Mouse (Mus musculus): ENCODE data around the gene Wdr86. TPM values are rescaled to one million over a fixed set of nuclear protein-coding genes. Genes with fewer than 3 reads are reported as not detected.
"Not testable (repeated sequence)": the region's sequence is repeated elsewhere in the genome, so short reads cannot be mapped to it uniquely, and the experiment has no call there.

Gene Wdr86
- total and polyA plus RNA-seq, 3 experiments: 0.44 TPM; not detected in 2

GRCm38 (mm10) chr5:24701271-24701670 lies 29.3 kb downstream of the Wdr86 start:
- H3K4me3 ChIP-seq (ENCODE audit: low read depth, low read length): no peak overlapping the region
- no peak for ATAC-seq (ENCODE audit: extremely low read depth, insufficient number of reproducible peaks, low FRiP score, poor library complexity, severe bottlenecking)
- H3K36me3 ChIP-seq (replicated peaks): peaks cover 95% of the 10 kb centered on the region
- H3K4me1 ChIP-seq (ENCODE audit: insufficient read depth, low read depth, low read length): no peaks in the 10 kb centered on the region
- TF ChIP-seq TAL1 (conservative IDR thresholded peaks at IDR 0.05; ENCODE audit: low read depth, low read length) (no peak), GATA2 (IDR thresholded peaks at IDR 0.05; ENCODE audit: borderline replicate concordance, low read depth, low read length) (no peak), GATA1 (IDR thresholded peaks at IDR 0.05; ENCODE audit: borderline replicate concordance, low read length) (no peak), POLR2AphosphoS5 (IDR thresholded peaks at IDR 0.05; ENCODE audit: insufficient replicate concordance, low read depth, low read length) (no peak), CTCF (IDR thresholded peaks at IDR 0.05; ENCODE audit: low read depth, low read length) (no peak)
- H3K27me3 ChIP-seq (ENCODE audit: insufficient read depth, low read length): no peaks in the 10 kb centered on the region
- DNase-seq (ENCODE audit: low spot score): no peak
- H3K9me3 ChIP-seq (replicated peaks): no peaks in the 10 kb centered on the region

- H3K36me3 ChIP-seq (replicated peaks): peaks cover 96% of the 10 kb centered on the region
- ATAC-seq (ENCODE audit: extremely low read depth, insufficient number of reproducible peaks, low FRiP score, poor library complexity, severe bottlenecking): no peak
- DNase-seq (ENCODE audit: low spot score): no peak
- H3K4me3 ChIP-seq (ENCODE audit: low read depth, low read length): no peak overlapping the region
- H3K9me3 ChIP-seq (replicated peaks): no peaks in the 10 kb centered on the region
- no peaks in the 10 kb centered on the region for H3K27me3 ChIP-seq (ENCODE audit: insufficient read depth, low read length)
- TF ChIP-seq CTCF (IDR thresholded peaks at IDR 0.05; ENCODE audit: low read depth, low read length) (no peak), GATA1 (IDR thresholded peaks at IDR 0.05; ENCODE audit: borderline replicate concordance, low read length) (no peak), GATA2 (IDR thresholded peaks at IDR 0.05; ENCODE audit: borderline replicate concordance, low read depth, low read length) (no peak), TAL1 (conservative IDR thresholded peaks at IDR 0.05; ENCODE audit: low read depth, low read length) (no peak), POLR2AphosphoS5 (IDR thresholded peaks at IDR 0.05; ENCODE audit: insufficient replicate concordance, low read depth, low read length) (no peak)
- H3K4me1 ChIP-seq (ENCODE audit: insufficient read depth, low read depth, low read length): no peaks in the 10 kb centered on the region
Measured at GRCm38 (mm10) chr5:24696704-24697103, 33.8 kb downstream of the Wdr86 start.

GRCm38 (mm10) chr5:24687696-24688095 lies 42.8 kb downstream of the Wdr86 start:
- peak; percentile 81 for DNase-seq (ENCODE audit: low spot score)
- Histone ChIP-seq H3K27me3 (ENCODE audit: insufficient read depth, low read length) (no peaks in the 10 kb centered on the region), H3K4me3 (ENCODE audit: low read depth, low read length) (peak overlapping the region; percentile 27; the same call in 1 of the 2 replicates), H3K36me3 (replicated peaks) (peaks cover 42% of the 10 kb centered on the region), H3K4me1 (ENCODE audit: insufficient read depth, low read depth, low read length) (peaks cover 24% of the 10 kb centered on the region), H3K9me3 (replicated peaks) (no peaks in the 10 kb centered on the region)
- ATAC-seq (ENCODE audit: extremely low read depth, insufficient number of reproducible peaks, low FRiP score, poor library complexity, severe bottlenecking): peak; percentile 51; the same call in 1 of the 2 replicates
- TF ChIP-seq GATA1 (IDR thresholded peaks at IDR 0.05; ENCODE audit: borderline replicate concordance, low read length) (no peak), CTCF (IDR thresholded peaks at IDR 0.05; ENCODE audit: low read depth, low read length) (no peak), GATA2 (IDR thresholded peaks at IDR 0.05; ENCODE audit: borderline replicate concordance, low read depth, low read length) (no peak), TAL1 (conservative IDR thresholded peaks at IDR 0.05; ENCODE audit: low read depth, low read length) (no peak), POLR2AphosphoS5 (IDR thresholded peaks at IDR 0.05; ENCODE audit: insufficient replicate concordance, low read depth, low read length) (no peak)

GRCm38 (mm10) chr5:24686671-24687420 lies 43.7 kb downstream of the Wdr86 start:
- peaks cover 34% of the 10 kb centered on the region for H3K36me3 ChIP-seq (replicated peaks)
- not testable (repeated sequence) for H3K9me3 ChIP-seq (replicated peaks); DNase-seq (ENCODE audit: low spot score); H3K27me3 ChIP-seq (ENCODE audit: insufficient read depth, low read length); ATAC-seq (ENCODE audit: extremely low read depth, insufficient number of reproducible peaks, low FRiP score, poor library complexity, severe bottlenecking)
- peaks cover 24% of the 10 kb centered on the region for H3K4me1 ChIP-seq (ENCODE audit: insufficient read depth, low read depth, low read length)
- H3K4me3 ChIP-seq (ENCODE audit: low read depth, low read length): peak overlapping the region; percentile 94

- H3K27me3 ChIP-seq (ENCODE audit: insufficient read depth, low read length): no peaks in the 10 kb centered on the region
- no peaks in the 10 kb centered on the region for H3K9me3 ChIP-seq (replicated peaks)
- DNase-seq (ENCODE audit: low spot score) (no peak), ATAC-seq (ENCODE audit: extremely low read depth, insufficient number of reproducible peaks, low FRiP score, poor library complexity, severe bottlenecking) (no peak)
- H3K36me3 ChIP-seq (replicated peaks): peaks cover 27% of the 10 kb centered on the region
- H3K4me1 ChIP-seq (ENCODE audit: insufficient read depth, low read depth, low read length): peaks cover 24% of the 10 kb centered on the region
- H3K4me3 ChIP-seq (ENCODE audit: low read depth, low read length): peak overlapping the region; percentile 94
- TF ChIP-seq CTCF (IDR thresholded peaks at IDR 0.05; ENCODE audit: low read depth, low read length) (no peak), POLR2AphosphoS5 (IDR thresholded peaks at IDR 0.05; ENCODE audit: insufficient replicate concordance, low read depth, low read length) (no peak), GATA1 (IDR thresholded peaks at IDR 0.05; ENCODE audit: borderline replicate concordance, low read length) (no peak)
Measured at GRCm38 (mm10) chr5:24686176-24686575, 44.4 kb downstream of the Wdr86 start.

GRCm38 (mm10) chr5:24685366-24686093 lies 45.0 kb downstream of the Wdr86 start, which contains the start of gene Nub1:
Gene Nub1 (plus strand): TSS chr5:24685532.
- TF ChIP-seq GATA1 (IDR thresholded peaks at IDR 0.05; ENCODE audit: borderline replicate concordance, low read length): no peak
- TF ChIP-seq GATA2 (IDR thresholded peaks at IDR 0.05; ENCODE audit: borderline replicate concordance, low read depth, low read length): no peak
- no peak for TF ChIP-seq TAL1 (conservative IDR thresholded peaks at IDR 0.05; ENCODE audit: low read depth, low read length)
- TF ChIP-seq CTCF (IDR thresholded peaks at IDR 0.05; ENCODE audit: low read depth, low read length): no peak
- TF ChIP-seq POLR2AphosphoS5 (IDR thresholded peaks at IDR 0.05; ENCODE audit: insufficient replicate concordance, low read depth, low read length): no peak
- Histone ChIP-seq H3K27me3 (ENCODE audit: insufficient read depth, low read length) (no peaks in the 10 kb centered on the region), H3K9me3 (replicated peaks) (no peaks in the 10 kb centered on the region), H3K4me3 (ENCODE audit: low read depth, low read length) (peak within 1 kb of the TSS; percentile 94), H3K36me3 (replicated peaks) (peaks cover 21% of the 10 kb centered on the region), H3K4me1 (ENCODE audit: insufficient read depth, low read depth, low read length) (peaks cover 24% of the 10 kb centered on the region)
- DNase-seq (ENCODE audit: low spot score) (peak; percentile 88), ATAC-seq (ENCODE audit: extremely low read depth, insufficient number of reproducible peaks, low FRiP score, poor library complexity, severe bottlenecking) (peak; percentile 94)
